Mouse (Mus musculus): ENCODE data around the gene Pde6g.

GRCm38 (mm10) chr11:120457772-120458751 lies 4.8 kb upstream of the Pde6g start, which contains the start of the genes Oxld1 and Ccdc137:
- TF ChIP-seq POLR2A (IDR thresholded peaks at IDR 0.05; ENCODE audit: insufficient read depth, low read depth, low read length) (peak; percentile 89), CTCF (IDR thresholded peaks at IDR 0.05) (no peak)
